Mouse (Mus musculus) small intestine, adult 2 months (tissue): ENCODE data around the gene Itih5.

ENCODE experiments used
- CTCF ChIP-seq: fragments of 200-500 bp; IDR thresholded peaks from 2 replicates; pipeline ENCODE4 v1.5.1; 2012; ENCODE audit warnings: low read depth, mild to moderate bottlenecking, control low read depth, inconsistent platforms, low read length, moderate library complexity, mixed read lengths; ENCODE audit not compliant: insufficient replicate concordance, insufficient read length; ENCODE audit errors: extremely low read depth
- POLR2A ChIP-seq: fragments of 200-500 bp; IDR thresholded peaks from 2 replicates; pipeline ENCODE4 v1.6.1; 2012; ENCODE audit warnings: low read depth, mild to moderate bottlenecking, control low read depth, inconsistent platforms, low read length, moderate library complexity

GRCm38 (mm10) chr2:10300244-10300643, 146.9 kb downstream of the Itih5 start:
- TF ChIP-seq CTCF (peak; percentile 21; the same call in 1 of the 2 replicates), POLR2A (no peak)
